Mouse (Mus musculus): Measurements from ENCODE around the gene Gm35134.
"Not testable (repeated sequence)": the region's sequence is repeated elsewhere in the genome, so short reads cannot be mapped to it uniquely, and the experiment has no call there.

Gm35134 gene

GRCm38 (mm10) chrY:19112707-19113106 lies at the start of gene Gm35134:
Gene Gm35134, plus strand, starts transcription at chrY:19113007.
- not testable (repeated sequence) for DNase-seq (ENCODE audit: low read depth, low spot score)

All from A20 (cell line).